Mouse (Mus musculus) lung, adult 2 months (tissue): ENCODE measurements at regions not wholly inside any gene's neighbourhood (a gene's known extent, or its start where the extent isn't known, plus 50 kb on each side); places are given as distances from the start of the nearest gene placed in this dataset.

Source experiments
- CTCF ChIP-seq: fragments of 200-500 bp; IDR thresholded peaks from 2 replicates; pipeline ENCODE4 v1.5.1; 2011; ENCODE audit warnings: mild to moderate bottlenecking, low read length, control low read depth; ENCODE audit not compliant: insufficient read depth
- POLR2A ChIP-seq: fragments of 200-500 bp; IDR thresholded peaks from 2 replicates; pipeline ENCODE4 v1.6.1; 2011; ENCODE audit warnings: low read depth, mild to moderate bottlenecking, control low read depth, low read length, borderline replicate concordance; ENCODE audit errors: extremely low read depth

DNA sequence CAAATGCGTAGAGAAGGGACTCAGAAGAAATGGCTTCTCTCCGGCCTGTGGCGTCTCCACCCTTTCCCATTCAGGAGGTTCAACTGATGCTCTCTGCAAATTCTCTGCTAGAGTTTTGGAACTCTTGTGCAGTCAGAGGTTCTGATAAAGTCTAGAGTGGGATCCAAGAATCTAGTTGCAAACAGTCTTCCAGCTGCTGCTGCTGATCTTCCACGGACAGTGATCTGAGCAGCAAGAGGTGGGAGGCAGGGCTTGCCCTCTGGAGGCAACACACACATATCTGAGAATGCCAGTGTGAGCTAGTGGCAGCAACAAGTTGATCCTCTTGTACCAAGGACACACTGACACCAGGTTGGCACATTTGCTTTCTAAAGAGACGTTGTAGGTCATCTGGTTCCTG is 93.4 kb upstream of the Gas1 start:
- TF ChIP-seq CTCF = no peak
- TF ChIP-seq POLR2A = no peak
